Mouse (Mus musculus) bone marrow macrophage, adult 2 months (primary cell): ENCODE measurements around the gene Pxk. TPM values are rescaled to one million over a fixed set of nuclear protein-coding genes. Genes with fewer than 3 reads are reported as not detected.
"Not testable (repeated sequence)": the region's sequence is repeated elsewhere in the genome, so short reads cannot be mapped to it uniquely, and the experiment has no call there.

Experiments
- H3K27ac ChIP-seq: 2 replicates; pipeline ENCODE4 v1.5.1; 2012; ENCODE audit warnings: low read depth, low read length; ENCODE audit not compliant: insufficient read depth
- H3K4me1 ChIP-seq: 2 replicates; pipeline ENCODE4 v1.6.1; 2012; ENCODE audit warnings: low read length; ENCODE audit not compliant: control insufficient read depth, insufficient read depth
- H3K4me3 ChIP-seq: 2 replicates; pipeline ENCODE4 v1.5.1; 2012; ENCODE audit warnings: mild to moderate bottlenecking, low read length, moderate library complexity; ENCODE audit not compliant: insufficient read depth
- CTCF ChIP-seq: IDR thresholded peaks from 2 replicates; pipeline ENCODE4 v1.5.1; 2012; ENCODE audit warnings: low read depth, mild to moderate bottlenecking, low read length, moderate library complexity
- POLR2A ChIP-seq: IDR thresholded peaks from 2 replicates; pipeline ENCODE4 v1.6.1; 2012; ENCODE audit warnings: mild to moderate bottlenecking, low read depth, low read length, borderline replicate concordance
- polyA plus RNA-seq: library from polyadenylated mRNA; stranded (reverse); fragments of >200 nt; gene quantifications from 2 replicates; pipeline ENCODE4 v1.2.4, GENCODE M21; 2012; ENCODE audit not compliant: missing spikeins, insufficient read depth, insufficient read length

Pxk gene
- polyA plus RNA-seq, 1 experiment = 45.3 TPM

DNA sequence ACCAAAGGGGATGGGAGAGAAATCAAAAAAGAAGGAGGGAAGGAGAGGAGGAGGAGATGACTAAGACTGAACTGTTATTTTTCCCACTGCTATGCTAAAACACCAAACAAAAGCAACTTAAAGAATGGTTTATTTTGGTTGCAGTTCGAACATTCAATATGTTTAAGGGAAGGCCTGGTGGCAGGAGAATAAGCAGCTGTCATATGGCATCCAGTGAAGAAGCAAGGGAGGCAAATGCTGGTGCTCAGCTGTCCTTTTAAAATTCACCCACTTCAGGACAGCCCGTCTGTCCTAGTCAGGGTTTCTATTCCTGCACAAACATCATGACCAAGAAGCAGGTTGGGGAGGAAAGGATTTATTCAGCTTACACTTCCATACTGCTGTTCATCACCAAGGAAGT is 19.4 kb downstream of the Pxk start:
- H3K4me1 ChIP-seq = peaks cover 20% of the 10 kb centered on the region
- TF ChIP-seq CTCF (no peak), POLR2A (no peak)
- H3K4me3 ChIP-seq = no peak overlapping the region
- H3K27ac ChIP-seq = no peak overlapping the region

DNA sequence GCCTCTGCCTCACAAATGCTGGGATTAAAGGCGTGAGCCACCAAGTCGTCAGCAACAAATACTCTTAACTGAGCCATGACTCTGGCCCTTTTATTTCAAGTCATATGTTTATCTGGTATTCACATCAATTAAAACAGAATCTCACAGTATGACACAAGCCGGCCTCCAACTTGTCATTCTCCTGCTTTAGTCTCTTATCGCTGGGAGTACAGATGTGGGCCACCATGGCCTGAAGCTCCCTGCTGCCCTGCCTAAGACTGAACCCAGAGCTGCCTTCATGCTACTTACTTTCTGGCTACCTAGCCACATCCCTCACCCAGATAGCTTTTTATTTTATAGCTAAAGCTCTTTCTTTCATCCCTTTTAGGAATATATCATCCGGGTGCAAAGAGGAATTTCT is 21.4 kb downstream of the Pxk start:
- Histone ChIP-seq H3K4me3 (no peak overlapping the region), H3K27ac (no peak overlapping the region), H3K4me1 (peaks cover 17% of the 10 kb centered on the region)
- TF ChIP-seq CTCF = no peak
- TF ChIP-seq POLR2A = no peak

DNA sequence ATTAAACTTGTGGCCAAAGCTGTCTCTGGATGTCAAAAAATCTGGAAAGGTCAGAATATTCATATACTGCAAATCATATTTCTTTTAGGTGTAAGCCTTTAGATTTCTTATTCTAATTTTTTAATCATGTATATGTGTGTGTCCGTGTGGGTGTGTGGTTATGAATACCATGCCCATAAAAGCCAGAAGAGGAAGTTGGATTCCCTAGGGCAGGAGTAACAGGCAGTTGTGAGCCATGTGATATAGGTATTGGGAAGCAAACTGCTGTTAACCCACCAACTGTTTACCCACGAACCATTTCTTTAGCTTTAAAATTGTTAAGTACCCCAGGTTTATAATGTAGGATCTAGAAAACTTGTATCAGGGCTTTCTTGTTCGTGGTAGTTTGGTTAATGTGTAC is 21.9 kb downstream of the Pxk start:
- no peak for TF ChIP-seq POLR2A
- no peak for TF ChIP-seq CTCF
- Histone ChIP-seq H3K4me1 (peaks cover 15% of the 10 kb centered on the region), H3K4me3 (no peak overlapping the region), H3K27ac (no peak overlapping the region)

DNA sequence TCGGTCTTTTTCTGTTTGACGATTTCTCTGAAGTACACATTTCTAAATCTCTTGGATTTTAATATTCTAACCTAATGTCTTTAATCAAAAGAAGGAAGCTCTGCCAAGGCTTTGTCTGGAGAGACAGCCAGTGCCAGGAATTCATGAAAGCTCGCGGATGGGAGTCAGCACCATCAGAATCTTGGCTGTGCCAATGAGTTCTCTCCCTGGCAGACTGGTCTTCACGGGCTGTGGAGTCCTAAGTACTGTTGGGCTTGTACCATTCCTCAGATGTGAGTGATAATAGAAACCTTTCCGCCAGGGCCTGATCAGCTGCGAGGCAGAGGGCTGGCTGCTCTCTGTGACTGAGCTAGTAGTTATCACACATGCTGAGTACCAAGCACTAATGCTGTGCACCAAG is 25.1 kb downstream of the Pxk start:
- Histone ChIP-seq H3K27ac (no peak overlapping the region), H3K4me1 (peaks cover 4% of the 10 kb centered on the region; the same call in 1 of the 2 replicates), H3K4me3 (no peak overlapping the region)
- TF ChIP-seq POLR2A (no peak), CTCF (no peak)

DNA sequence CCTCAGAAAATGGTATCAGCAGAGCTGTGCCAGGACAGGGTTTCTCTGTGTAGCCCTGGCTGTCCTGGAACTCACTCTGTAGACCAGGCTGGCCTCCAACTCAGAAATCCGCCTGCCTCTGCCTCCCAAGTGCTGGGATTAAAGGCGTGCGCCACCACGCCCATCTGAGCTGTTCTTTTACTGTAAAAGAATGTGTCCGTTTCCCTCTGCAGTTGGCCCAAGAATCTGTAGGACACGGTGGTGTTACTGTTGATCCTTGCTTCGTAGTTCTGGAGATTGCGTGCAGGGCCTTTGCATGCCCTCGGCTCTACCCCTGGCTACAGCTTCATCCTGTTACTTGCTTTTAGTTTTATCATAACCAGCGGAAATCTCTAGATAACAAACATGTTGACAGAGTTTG is 25.6 kb downstream of the Pxk start:
- not testable (repeated sequence) for H3K27ac ChIP-seq, H3K4me1 ChIP-seq, H3K4me3 ChIP-seq

DNA sequence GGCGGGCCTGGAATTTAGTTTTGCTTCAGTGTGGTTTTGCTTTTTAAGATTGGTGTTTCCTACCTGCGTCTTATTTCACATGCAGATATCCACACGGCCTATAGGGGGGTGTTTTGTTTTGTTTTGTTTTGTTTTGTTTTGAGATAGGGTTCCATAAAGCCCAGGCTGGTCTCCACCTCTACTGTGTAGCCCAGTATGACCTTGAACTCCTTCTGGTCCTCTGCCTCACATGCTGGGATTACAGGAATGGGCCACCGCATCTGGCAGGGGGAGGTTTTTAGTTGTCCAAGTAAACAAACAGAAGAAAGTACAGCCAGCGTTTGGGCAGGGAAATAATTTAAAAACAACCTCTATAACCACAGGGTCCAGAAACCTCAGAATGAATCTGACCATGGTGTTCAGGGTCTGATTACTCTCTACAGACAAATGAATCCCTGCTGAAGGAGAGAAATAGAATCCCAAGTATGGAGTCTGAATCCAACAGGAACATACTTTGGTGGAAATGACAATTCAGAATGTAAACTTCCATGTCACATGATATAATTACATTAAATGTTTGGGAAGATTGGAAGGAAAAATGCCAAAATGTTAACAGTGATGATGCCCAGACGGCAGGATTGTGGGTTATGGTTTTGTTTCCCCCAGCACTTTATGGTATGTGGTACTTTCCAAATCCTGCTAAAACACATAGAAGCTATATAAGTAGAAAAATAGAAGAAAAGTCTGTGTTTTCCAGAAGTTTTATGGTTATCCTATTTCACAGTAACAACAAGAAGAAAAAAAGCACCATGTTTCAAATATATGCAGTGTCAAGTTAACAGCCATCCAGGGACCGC is 26.3 kb downstream of the Pxk start:
- H3K4me3 ChIP-seq = no peak overlapping the region
- H3K27ac ChIP-seq = no peak overlapping the region
- H3K4me1 ChIP-seq = peaks cover 11% of the 10 kb centered on the region
- TF ChIP-seq POLR2A (no peak), CTCF (no peak)

DNA sequence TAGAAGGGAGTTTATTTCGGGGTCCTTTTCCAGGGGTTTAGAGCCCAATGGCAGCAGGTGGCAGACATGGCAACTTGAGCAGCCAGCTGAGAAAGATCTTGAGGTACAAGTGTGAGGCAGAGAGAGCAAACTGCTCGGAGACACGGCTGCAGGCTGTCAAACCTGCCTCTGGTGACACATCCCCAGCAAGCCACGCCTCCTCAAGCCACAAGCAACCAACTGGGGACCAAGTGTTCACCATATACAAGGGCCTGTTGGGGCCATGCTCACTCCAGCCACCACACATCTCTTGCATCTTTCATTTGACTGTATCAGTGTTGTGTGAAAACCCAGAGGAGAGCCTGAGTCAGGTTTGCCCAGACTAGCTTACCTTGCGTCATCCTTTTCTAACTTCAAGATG is 30.0 kb downstream of the Pxk start:
- Histone ChIP-seq H3K4me3 (no peak overlapping the region), H3K27ac (no peak overlapping the region), H3K4me1 (peaks cover 23% of the 10 kb centered on the region)
- no peak for TF ChIP-seq POLR2A
- TF ChIP-seq CTCF = no peak

DNA sequence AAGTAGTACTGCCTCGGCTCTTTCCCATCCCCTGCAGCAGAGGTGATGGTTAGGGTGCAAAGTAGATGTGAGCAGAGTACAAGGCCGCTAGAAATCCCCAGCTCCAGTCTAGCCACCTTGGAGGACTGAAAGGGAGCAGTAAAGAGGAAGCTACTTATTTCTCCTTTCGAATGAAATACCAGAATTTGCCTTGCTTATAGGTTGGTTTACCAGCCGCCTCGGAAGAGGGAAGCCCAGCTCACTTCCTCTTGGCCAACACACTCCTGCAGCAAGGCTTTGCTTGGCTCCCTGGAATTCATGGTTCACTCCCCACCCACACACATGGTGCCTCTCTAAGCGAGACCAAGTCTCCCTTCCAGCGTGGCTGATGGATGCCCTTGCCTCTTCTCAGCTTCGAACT is 34.8 kb downstream of the Pxk start:
- H3K4me1 ChIP-seq = peaks cover 51% of the 10 kb centered on the region
- H3K27ac ChIP-seq = peak overlapping the region; percentile 89
- TF ChIP-seq CTCF (no peak), POLR2A (no peak)
- no peak overlapping the region for H3K4me3 ChIP-seq

DNA sequence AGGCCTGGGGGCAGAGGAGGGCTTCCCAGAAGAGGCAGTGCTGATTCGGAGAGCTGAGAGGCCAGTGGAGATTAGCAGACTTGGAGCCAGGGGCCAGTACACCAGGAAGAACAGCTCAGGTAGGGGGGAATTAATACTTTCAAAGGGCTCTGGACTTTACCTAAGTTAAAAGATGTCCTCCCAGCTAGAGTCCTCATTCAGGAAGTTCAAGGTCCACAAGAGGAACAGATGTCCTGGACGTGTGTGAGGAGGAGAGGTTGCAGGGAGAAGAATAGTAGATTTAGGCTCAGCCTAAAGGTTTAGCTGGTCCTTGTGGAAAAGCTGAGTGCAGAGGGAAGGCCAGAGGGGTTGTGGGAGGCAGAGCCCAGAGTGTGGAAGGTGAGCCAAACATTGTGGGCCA is 36.2 kb downstream of the Pxk start:
- no peak overlapping the region for H3K4me3 ChIP-seq
- H3K27ac ChIP-seq = peak overlapping the region; percentile 81
- no peak for TF ChIP-seq POLR2A
- no peak for TF ChIP-seq CTCF
- H3K4me1 ChIP-seq = peaks cover 42% of the 10 kb centered on the region

DNA sequence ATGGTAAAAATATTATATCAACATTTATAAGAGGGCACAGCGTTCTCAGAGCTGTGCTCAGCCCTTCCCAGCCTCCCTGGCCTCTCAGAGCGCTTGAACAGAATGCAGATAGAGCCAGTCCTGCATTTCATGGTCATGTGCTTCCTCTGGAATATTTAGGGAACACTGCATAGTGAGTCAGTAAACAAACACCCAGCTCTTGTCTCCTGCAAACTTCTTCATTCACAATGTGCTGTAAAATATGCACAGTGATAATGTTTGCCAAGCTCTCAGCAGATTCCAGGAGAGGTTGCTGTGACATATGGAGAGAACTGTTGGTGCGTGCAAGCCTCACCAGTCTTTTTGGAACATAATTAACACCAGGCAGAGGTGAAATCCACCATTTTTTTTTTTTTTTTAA is 37.1 kb downstream of the Pxk start:
- TF ChIP-seq POLR2A = no peak
- TF ChIP-seq CTCF = no peak
- Histone ChIP-seq H3K4me3 (no peak overlapping the region), H3K4me1 (peaks cover 42% of the 10 kb centered on the region), H3K27ac (peak overlapping the region; percentile 81)
